Mouse (Mus musculus): Measurements from ENCODE around the gene Plin5.

DNA sequence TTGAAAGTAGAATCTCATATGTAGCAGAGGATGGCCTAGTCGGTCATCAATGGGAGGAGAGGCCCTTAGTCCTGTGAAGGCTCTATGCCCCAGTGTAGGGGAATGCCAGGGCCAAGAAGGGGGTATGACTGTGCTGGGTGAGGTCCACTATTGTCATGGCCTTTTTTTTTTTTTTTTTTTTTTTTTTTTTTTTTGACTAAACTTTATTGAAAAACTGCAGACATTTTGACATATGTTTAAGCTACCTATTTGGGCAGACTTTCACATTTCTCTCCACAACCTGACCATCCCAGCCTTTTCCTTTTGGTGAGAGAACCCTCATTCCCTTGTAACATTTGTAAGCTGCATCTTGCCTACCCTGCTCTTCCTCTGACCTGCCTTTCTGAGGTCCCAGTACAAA, 25.1 kb downstream of the Plin5 start:
- TF ChIP-seq USF1 (IDR thresholded peaks at IDR 0.05; ENCODE audit: low read depth) (no peak), POLR2A (IDR thresholded peaks at IDR 0.05; ENCODE audit: insufficient read length, low read depth) (no peak), MAX (IDR thresholded peaks at IDR 0.05; ENCODE audit: low read depth) (no peak), CEBPB (IDR thresholded peaks at IDR 0.05; ENCODE audit: insufficient read depth, poor library complexity, severe bottlenecking) (no peak), SRF (IDR thresholded peaks at IDR 0.05; ENCODE audit: control insufficient read depth, insufficient read length, low read depth) (no peak), POLR2AphosphoS2 (IDR thresholded peaks at IDR 0.05; ENCODE audit: insufficient read length, low read depth) (no peak)
